Mouse (Mus musculus): Measurements from ENCODE around the gene Gcgr. TPM values are rescaled to one million over a fixed set of nuclear protein-coding genes. Genes with fewer than 3 reads are reported as not detected.

Gcgr gene
- polyA plus RNA-seq, 2 experiments: 4.9 to 11.2 TPM

GRCm38 (mm10) chr11:120492878-120493203, 37.7 kb upstream of the Gcgr start:
- Histone ChIP-seq H3K36me3 (ENCODE audit: control insufficient read depth, insufficient read depth, low read length) (peaks cover 56% of the 10 kb centered on the region), H3K4me2 (replicated peaks; ENCODE audit: low read depth, low read length, severe bottlenecking) (peak overlapping the region; percentile 93), H3K9ac (ENCODE audit: low read depth, low read length, severe bottlenecking) (peak overlapping the region; percentile 71), H3K4me1 (ENCODE audit: control insufficient read depth, insufficient read depth, low read length) (peaks cover 25% of the 10 kb centered on the region), H3K27ac (replicated peaks; ENCODE audit: low read depth, low read length) (no peak overlapping the region; the same call in 1 of the 2 replicates), H3K27me3 (ENCODE audit: control insufficient read depth, insufficient read depth, low read length) (no peaks in the 10 kb centered on the region), H3K4me3 (replicated peaks; ENCODE audit: low read length) (peak overlapping the region; percentile 95), H3K9me3 (ENCODE audit: control insufficient read depth, low read length) (no peaks in the 10 kb centered on the region)
- TF ChIP-seq POLR2A (IDR thresholded peaks at IDR 0.05; ENCODE audit: borderline replicate concordance, extremely low read depth, insufficient read depth, insufficient read length): no peak
- DNase-seq (ENCODE audit: low spot score) (no peak), ATAC-seq (ENCODE audit: low FRiP score, low read depth) (no peak)
- WGBS: 26% methylated on average over 3 of the region's 3 CpGs

- WGBS: 57% methylated on average over 3 of the region's 3 CpGs
- H3K36me3 ChIP-seq (ENCODE audit: control insufficient read depth, insufficient read depth, low read length): peaks cover 56% of the 10 kb centered on the region
These were observed 37.1 kb upstream of the Gcgr start for GRCm38 (mm10) chr11:120493351-120493750.

GRCm38 (mm10) chr11:120493911-120494310, 36.6 kb upstream of the Gcgr start:
- peak overlapping the region; percentile 93; the same call in 1 of the 2 replicates for H3K4me2 ChIP-seq (replicated peaks; ENCODE audit: low read depth, low read length, severe bottlenecking)
- H3K4me3 ChIP-seq (replicated peaks; ENCODE audit: low read length): no peak overlapping the region
- H3K36me3 ChIP-seq (ENCODE audit: control insufficient read depth, insufficient read depth, low read length): peaks cover 57% of the 10 kb centered on the region
- H3K4me1 ChIP-seq (ENCODE audit: control insufficient read depth, insufficient read depth, low read length): peaks cover 25% of the 10 kb centered on the region
- no peak overlapping the region for H3K27ac ChIP-seq (replicated peaks; ENCODE audit: low read depth, low read length)
- WGBS: 81% methylated on average over 3 of the region's 3 CpGs
- H3K9ac ChIP-seq (ENCODE audit: low read depth, low read length, severe bottlenecking): no peak overlapping the region
- no peak for TF ChIP-seq POLR2A (IDR thresholded peaks at IDR 0.05; ENCODE audit: borderline replicate concordance, extremely low read depth, insufficient read depth, insufficient read length)
- H3K9me3 ChIP-seq (ENCODE audit: control insufficient read depth, low read length): no peaks in the 10 kb centered on the region
- ATAC-seq (ENCODE audit: low FRiP score, low read depth) (no peak), DNase-seq (ENCODE audit: low spot score) (no peak)
- H3K27me3 ChIP-seq (ENCODE audit: control insufficient read depth, insufficient read depth, low read length): no peaks in the 10 kb centered on the region

More at GRCm38 (mm10) chr11:120493351-120493750, 37.1 kb upstream of the Gcgr start:
- H3K4me3 ChIP-seq (replicated peaks; ENCODE audit: low read length): peak overlapping the region; percentile 95
- no peak for TF ChIP-seq POLR2A (IDR thresholded peaks at IDR 0.05; ENCODE audit: borderline replicate concordance, extremely low read depth, insufficient read depth, insufficient read length)
- peaks cover 25% of the 10 kb centered on the region for H3K4me1 ChIP-seq (ENCODE audit: control insufficient read depth, insufficient read depth, low read length)
- peak overlapping the region; percentile 71; the same call in 1 of the 2 replicates for H3K9ac ChIP-seq (ENCODE audit: low read depth, low read length, severe bottlenecking)
- no peak overlapping the region for H3K27ac ChIP-seq (replicated peaks; ENCODE audit: low read depth, low read length)
- no peaks in the 10 kb centered on the region for H3K27me3 ChIP-seq (ENCODE audit: control insufficient read depth, insufficient read depth, low read length)
- no peaks in the 10 kb centered on the region for H3K9me3 ChIP-seq (ENCODE audit: control insufficient read depth, low read length)
- no peak for ATAC-seq (ENCODE audit: low FRiP score, low read depth)
- no peak for DNase-seq (ENCODE audit: low spot score)
- H3K4me2 ChIP-seq (replicated peaks; ENCODE audit: low read depth, low read length, severe bottlenecking): peak overlapping the region; percentile 93

GRCm38 (mm10) chr11:120497436-120497835, 33.1 kb upstream of the Gcgr start:
- DNase-seq (ENCODE audit: low spot score): no peak
- Histone ChIP-seq H3K27me3 (ENCODE audit: control insufficient read depth, insufficient read depth, low read length) (no peaks in the 10 kb centered on the region), H3K4me3 (replicated peaks; ENCODE audit: low read length) (no peak overlapping the region), H3K9ac (ENCODE audit: low read depth, low read length, severe bottlenecking) (no peak overlapping the region), H3K4me1 (ENCODE audit: control insufficient read depth, insufficient read depth, low read length) (peaks cover 10% of the 10 kb centered on the region), H3K9me3 (ENCODE audit: control insufficient read depth, low read length) (no peaks in the 10 kb centered on the region), H3K27ac (replicated peaks; ENCODE audit: low read depth, low read length) (no peak overlapping the region), H3K4me2 (replicated peaks; ENCODE audit: low read depth, low read length, severe bottlenecking) (no peak overlapping the region), H3K36me3 (ENCODE audit: control insufficient read depth, insufficient read depth, low read length) (peaks cover 51% of the 10 kb centered on the region)
- no peak for TF ChIP-seq POLR2A (IDR thresholded peaks at IDR 0.05; ENCODE audit: borderline replicate concordance, extremely low read depth, insufficient read depth, insufficient read length)
- WGBS: 88% methylated on average over 3 of the region's 3 CpGs
- no peak for ATAC-seq (ENCODE audit: low FRiP score, low read depth)

- no peak for TF ChIP-seq POLR2A (IDR thresholded peaks at IDR 0.05; ENCODE audit: borderline replicate concordance, extremely low read depth, insufficient read depth, insufficient read length)
- Histone ChIP-seq H3K4me3 (replicated peaks; ENCODE audit: low read length) (no peak overlapping the region), H3K36me3 (ENCODE audit: control insufficient read depth, insufficient read depth, low read length) (peaks cover 51% of the 10 kb centered on the region), H3K27me3 (ENCODE audit: control insufficient read depth, insufficient read depth, low read length) (no peaks in the 10 kb centered on the region), H3K27ac (replicated peaks; ENCODE audit: low read depth, low read length) (no peak overlapping the region), H3K4me2 (replicated peaks; ENCODE audit: low read depth, low read length, severe bottlenecking) (no peak overlapping the region), H3K4me1 (ENCODE audit: control insufficient read depth, insufficient read depth, low read length) (peaks cover 2% of the 10 kb centered on the region), H3K9ac (ENCODE audit: low read depth, low read length, severe bottlenecking) (no peak overlapping the region), H3K9me3 (ENCODE audit: control insufficient read depth, low read length) (no peaks in the 10 kb centered on the region)
- whole genome bisulfite sequencing: 94% methylated on average over 12 of the region's 12 CpGs
- DNase-seq (ENCODE audit: low spot score) (no peak), ATAC-seq (ENCODE audit: low FRiP score, low read depth) (no peak)
These were observed 32.3 kb upstream of the Gcgr start for GRCm38 (mm10) chr11:120498226-120498625.

- H3K9me3 ChIP-seq (ENCODE audit: control insufficient read depth, low read length): no peaks in the 10 kb centered on the region
- H3K4me3 ChIP-seq (replicated peaks; ENCODE audit: low read length): no peak overlapping the region
- ATAC-seq (ENCODE audit: low FRiP score, low read depth): no peak
- no peak for TF ChIP-seq POLR2A (IDR thresholded peaks at IDR 0.05; ENCODE audit: borderline replicate concordance, extremely low read depth, insufficient read depth, insufficient read length)
- no peak overlapping the region for H3K9ac ChIP-seq (ENCODE audit: low read depth, low read length, severe bottlenecking)
- WGBS: 87% methylated on average over 5 of the region's 5 CpGs
- DNase-seq (ENCODE audit: low spot score): no peak
- H3K27ac ChIP-seq (replicated peaks; ENCODE audit: low read depth, low read length): no peak overlapping the region
- H3K36me3 ChIP-seq (ENCODE audit: control insufficient read depth, insufficient read depth, low read length): peaks cover 51% of the 10 kb centered on the region
- no peak overlapping the region for H3K4me2 ChIP-seq (replicated peaks; ENCODE audit: low read depth, low read length, severe bottlenecking)
- no peaks in the 10 kb centered on the region for H3K4me1 ChIP-seq (ENCODE audit: control insufficient read depth, insufficient read depth, low read length)
- H3K27me3 ChIP-seq (ENCODE audit: control insufficient read depth, insufficient read depth, low read length): no peaks in the 10 kb centered on the region
These were observed 31.6 kb upstream of the Gcgr start for GRCm38 (mm10) chr11:120498891-120499290.

All from limb, embryonic 14.5 days (tissue).